Mouse (Mus musculus): ENCODE measurements around the gene Asic2. TPM values are rescaled to one million over a fixed set of nuclear protein-coding genes. Genes with fewer than 3 reads are reported as not detected.

Asic2 gene
- total and polyA plus RNA-seq, 3 experiments: not detected

DNA sequence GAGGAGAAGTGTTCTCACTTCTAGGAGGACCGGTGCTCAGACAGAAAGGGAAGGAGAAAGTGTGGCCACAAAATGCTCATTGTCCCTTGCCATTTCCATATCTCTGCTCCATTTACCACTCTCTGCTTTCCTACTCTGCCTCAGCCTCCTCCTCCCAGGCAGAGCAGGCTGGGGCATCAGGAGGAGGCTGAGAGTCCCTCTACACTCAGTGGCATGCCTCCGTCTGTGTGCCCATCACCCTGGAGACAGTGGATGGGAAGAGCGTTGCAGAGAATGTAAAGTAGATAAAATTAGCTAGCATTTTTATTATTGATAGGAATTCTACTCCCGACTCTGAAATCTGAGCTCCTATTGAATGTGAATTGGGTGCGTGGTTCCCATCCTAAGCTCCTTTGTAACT lies 984.7 kb downstream of the Asic2 start:
- Histone ChIP-seq H3K27me3 (ENCODE audit: control insufficient read depth in 1 of 2, insufficient read depth in 2 of 2, low read length in 2 of 2) (no peaks in the 10 kb centered on the region), H3K4me1 (ENCODE audit: control insufficient read depth in 1 of 2, insufficient read depth in 2 of 2, low read length in 2 of 2) (no peaks in the 10 kb centered on the region), H3K9me3 (replicated peaks; ENCODE audit: insufficient read depth, low read length) (no peaks in the 10 kb centered on the region), H3K9ac (ENCODE audit: control insufficient read depth, low read depth, low read length, poor library complexity, severe bottlenecking) (no peak overlapping the region), H3K27ac (ENCODE audit: control insufficient read depth, low read depth, low read length) (no peak overlapping the region), H3K79me2 (ENCODE audit: control insufficient read depth, insufficient read depth, low read length, poor library complexity) (no peaks in the 10 kb centered on the region), H3K36me3 (ENCODE audit: control insufficient read depth in 1 of 2, insufficient read depth in 2 of 2, low read length in 2 of 2) (no peaks in the 10 kb centered on the region), H3K4me3 (ENCODE audit: control insufficient read depth in 1 of 2, insufficient read depth in 1 of 2, low read depth in 2 of 2, low read length in 2 of 2) (no peak overlapping the region)
- TF ChIP-seq EP300 (IDR thresholded peaks at IDR 0.05; ENCODE audit: low read depth in 1 of 2, low read length in 2 of 2) (no peak), MXI1 (IDR thresholded peaks at IDR 0.05; ENCODE audit: low read depth, low read length) (no peak), KAT2A (conservative IDR thresholded peaks at IDR 0.05; ENCODE audit: low read depth, low read length) (no peak), MYC (IDR thresholded peaks at IDR 0.05; ENCODE audit: low read depth, low read length) (no peak), BHLHE40 (IDR thresholded peaks at IDR 0.05; ENCODE audit: borderline replicate concordance, low read depth, low read length) (no peak), TCF12 (IDR thresholded peaks at IDR 0.05; ENCODE audit: low read depth, low read length) (no peak), MAFK (IDR thresholded peaks at IDR 0.05; ENCODE audit: borderline replicate concordance, low read depth, low read length) (no peak), ZNF384 (IDR thresholded peaks at IDR 0.05; ENCODE audit: low read depth, low read length) (no peak), MAX (IDR thresholded peaks at IDR 0.05; ENCODE audit: low read length) (no peak), CHD1 (IDR thresholded peaks at IDR 0.05; ENCODE audit: low read depth, low read length) (no peak), USF2 (IDR thresholded peaks at IDR 0.05; ENCODE audit: borderline replicate concordance in 1 of 2, insufficient read depth in 1 of 2, low read depth in 1 of 2, low read length in 2 of 2) (no peak), NRF1 (IDR thresholded peaks at IDR 0.05; ENCODE audit: insufficient read depth, low read depth, low read length, poor library complexity, severe bottlenecking) (no peak), GATA1 (IDR thresholded peaks at IDR 0.05; ENCODE audit: low read depth, low read length) (no peak), UBTF (IDR thresholded peaks at IDR 0.05; ENCODE audit: borderline replicate concordance, insufficient read depth, low read depth, low read length) (no peak), RAD21 (IDR thresholded peaks at IDR 0.05; ENCODE audit: low read depth, low read length) (no peak)
- DNase-seq (ENCODE audit: low read depth, low spot score): no peak

GRCm38 (mm10) chr11:80976239-80976855 lies 991.9 kb downstream of the Asic2 start:
- no peaks in the 10 kb centered on the region for H3K27me3 ChIP-seq (ENCODE audit: control insufficient read depth in 1 of 2, insufficient read depth in 2 of 2, low read length in 2 of 2)

More at GRCm38 (mm10) chr11:80976239-80976855, 991.9 kb downstream of the Asic2 start:
- Histone ChIP-seq H3K36me3 (ENCODE audit: control insufficient read depth in 1 of 2, insufficient read depth in 2 of 2, low read length in 2 of 2) (no peaks in the 10 kb centered on the region), H3K4me3 (ENCODE audit: control insufficient read depth in 1 of 2, insufficient read depth in 1 of 2, low read depth in 2 of 2, low read length in 2 of 2) (no peak overlapping the region), H3K27ac (ENCODE audit: control insufficient read depth, low read depth, low read length) (no peak overlapping the region), H3K79me2 (ENCODE audit: control insufficient read depth, insufficient read depth, low read length, poor library complexity) (no peaks in the 10 kb centered on the region), H3K9ac (ENCODE audit: control insufficient read depth, low read depth, low read length, poor library complexity, severe bottlenecking) (no peak overlapping the region), H3K9me3 (replicated peaks; ENCODE audit: insufficient read depth, low read length) (no peaks in the 10 kb centered on the region), H3K4me1 (ENCODE audit: control insufficient read depth in 1 of 2, insufficient read depth in 2 of 2, low read length in 2 of 2) (no peaks in the 10 kb centered on the region)
- TF ChIP-seq NRF1 (IDR thresholded peaks at IDR 0.05; ENCODE audit: insufficient read depth, low read depth, low read length, poor library complexity, severe bottlenecking) (no peak), RAD21 (IDR thresholded peaks at IDR 0.05; ENCODE audit: low read depth, low read length) (no peak), GATA1 (IDR thresholded peaks at IDR 0.05; ENCODE audit: low read depth, low read length) (no peak), RCOR1 (IDR thresholded peaks at IDR 0.05; ENCODE audit: low read depth, low read length) (no peak), KAT2A (conservative IDR thresholded peaks at IDR 0.05; ENCODE audit: low read depth, low read length) (no peak), MYB (IDR thresholded peaks at IDR 0.05; ENCODE audit: low read depth, low read length) (no peak), USF2 (IDR thresholded peaks at IDR 0.05; ENCODE audit: borderline replicate concordance in 1 of 2, insufficient read depth in 1 of 2, low read depth in 1 of 2, low read length in 2 of 2) (no peak), POLR2AphosphoS2 (IDR thresholded peaks at IDR 0.05; ENCODE audit: low read length) (no peak), ELF1 (IDR thresholded peaks at IDR 0.05; ENCODE audit: low read depth, low read length) (no peak), HCFC1 (IDR thresholded peaks at IDR 0.05; ENCODE audit: low read depth, low read length) (no peak), MEF2A (IDR thresholded peaks at IDR 0.05; ENCODE audit: extremely low read depth, insufficient replicate concordance, low read depth, low read length, poor library complexity, severe bottlenecking) (no peak), GABPA (IDR thresholded peaks at IDR 0.05; ENCODE audit: low read depth, low read length) (no peak), BHLHE40 (IDR thresholded peaks at IDR 0.05; ENCODE audit: borderline replicate concordance, low read depth, low read length) (no peak), MYC (IDR thresholded peaks at IDR 0.05; ENCODE audit: low read depth, low read length) (no peak), MAX (IDR thresholded peaks at IDR 0.05; ENCODE audit: low read length) (no peak), E2F4 (IDR thresholded peaks at IDR 0.05; ENCODE audit: borderline replicate concordance, low read depth, low read length) (no peak), TAL1 (IDR thresholded peaks at IDR 0.05; ENCODE audit: low read length) (no peak), MXI1 (IDR thresholded peaks at IDR 0.05; ENCODE audit: low read depth, low read length) (no peak), ETS1 (IDR thresholded peaks at IDR 0.05; ENCODE audit: low read depth, low read length) (no peak), TCF12 (IDR thresholded peaks at IDR 0.05; ENCODE audit: low read depth, low read length) (no peak)
- DNase-seq (ENCODE audit: low read depth, low spot score): no peak
